Mouse (Mus musculus): ENCODE results near the gene Stxbp2.

GRCm38 (mm10) chr8:3598054-3598453 lies 32.7 kb upstream of the Stxbp2 start:
- no peak for TF ChIP-seq CTCF (IDR thresholded peaks at IDR 0.05; ENCODE audit: extremely low read depth, insufficient read length, insufficient replicate concordance, low read depth, low read length)
- TF ChIP-seq POLR2A (IDR thresholded peaks at IDR 0.05; ENCODE audit: low read depth, low read length), result no peak
